Mouse (Mus musculus): ENCODE data around the gene Bcas1. TPM values are rescaled to one million over a fixed set of nuclear protein-coding genes. Genes with fewer than 3 reads are reported as not detected.

Bcas1 gene
- 79.3 and 106 TPM in 2 replicates for polyA plus RNA-seq (2021; fragmentation: Nextera tagmentation)
- long read RNA-seq, experiment 1, transcript Bcas1-208 (7 exons, 2,222 nt), result major isoform, 726 of 1,317 reads
- long read RNA-seq, experiment 1, partial matches to known transcripts, result 436 of 1,317 reads
- long read RNA-seq, experiment 1, other reads (novel, unspliced or antisense), result 155 of 1,317 reads
- long read RNA-seq, experiment 2, transcript Bcas1-208 (7 exons, 2,222 nt), result major isoform, 75 of 164 reads
- long read RNA-seq, experiment 2, partial matches to known transcripts, result 30 of 164 reads
- long read RNA-seq, experiment 2, other reads (novel, unspliced or antisense), result 59 of 164 reads

DNA sequence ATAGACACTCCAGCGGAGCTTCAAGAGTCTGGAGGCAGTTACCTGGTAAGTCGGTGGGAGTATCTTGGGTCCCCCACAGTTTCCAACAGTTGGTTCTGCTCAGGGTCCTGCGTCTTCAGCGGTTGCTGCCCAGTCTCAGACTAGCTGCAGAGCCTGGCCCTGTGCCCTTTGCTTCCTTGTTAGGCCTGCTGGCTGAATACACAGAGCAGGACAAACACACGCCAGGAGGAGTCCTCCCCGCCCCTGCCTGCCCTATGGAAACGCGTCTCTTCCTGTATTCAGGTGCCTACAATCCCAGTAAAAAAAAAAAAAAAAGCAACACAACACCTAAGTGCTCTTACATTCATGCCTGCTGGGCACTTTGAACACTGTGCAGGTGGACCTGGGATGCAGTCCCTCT lies at the start of gene Bcas1:
TSS of gene Bcas1 (minus strand) at position 142 of the 400 bp plus-strand sequence.

Other genes with a start within 250 kb of the Bcas1 start
- gene Pfdn4, start 68.6 kb upstream of the Bcas1 start, polyA plus RNA-seq (2021; fragmentation: Nextera tagmentation), result 73.1 and 85.8 TPM in 2 replicates
- gene Cyp24a1, start 69.3 kb upstream of the Bcas1 start, polyA plus RNA-seq (2021; fragmentation: Nextera tagmentation), result not detected in 2 replicates
- 0.15 TPM in 1 of 2 replicates, not detected in the other for gene 4930470P17Rik, start 174.2 kb upstream of the Bcas1 start, polyA plus RNA-seq (2021; fragmentation: Nextera tagmentation)

Data from left cerebral cortex, adult 6 months (tissue).